20 mouse cellular contexts compared by ENCODE assay signal in genomic region chr14:91534931-91535330, GRCm38 (mm10).
"Had no signal": no experiment of that assay in that cellular context is flagged by ENCODE, and none has a peak within 500 bp of the region (broad histone marks: within the 10 kb centered on the region; RNA-seq: fewer than 3 reads in every experiment).

No protein-coding gene starts in this region.

- H3K27me3 ChIP-seq: midbrain, embryonic 12.5 days; midbrain, embryonic 15.5 days had no signal

- H3K36me3 ChIP-seq: midbrain, embryonic 12.5 days; midbrain, embryonic 15.5 days had no signal

- H3K4me3 ChIP-seq: layer of hippocampus, adult 2 months; left cerebral cortex, adult 2 months; midbrain, embryonic 12.5 days; midbrain, embryonic 15.5 days had no signal

- H3K4me2 ChIP-seq: liver, embryonic 11.5 days; lung, embryonic 14.5 days; midbrain, embryonic 12.5 days; midbrain, embryonic 15.5 days had no signal

- H3K9me3 ChIP-seq: midbrain, embryonic 12.5 days; midbrain, embryonic 15.5 days had no signal

- H3K9ac ChIP-seq: liver, embryonic 14.5 days; liver, postnatal 0 days; lung, embryonic 14.5 days; midbrain, embryonic 12.5 days; midbrain, embryonic 15.5 days had no signal

- H3K27ac ChIP-seq: kidney, postnatal 0 days; layer of hippocampus, adult 2 months; left cerebral cortex, adult 2 months; liver, embryonic 14.5 days; macrophage; midbrain, embryonic 12.5 days; midbrain, embryonic 15.5 days; stomach, postnatal 0 days had no signal

- ATAC-seq: liver, postnatal 0 days; lung, postnatal 0 days; midbrain, embryonic 15.5 days had no signal

- H3K4me1 ChIP-seq: midbrain, embryonic 12.5 days; midbrain, embryonic 15.5 days had no signal

- DNase-seq: kidney, postnatal 25 days; layer of hippocampus, adult 9-11 months; liver, postnatal 0 days; lung, embryonic 14.5 days; right cerebral cortex, adult 18-20 months; right cerebral cortex, postnatal 14 days; right cerebral cortex, postnatal 4 days; thymus, adult 2 months; thymus, postnatal 14 days; thymus, postnatal 4 days had no signal
